Mouse (Mus musculus): ENCODE measurements around the gene Wbp1. TPM values are rescaled to one million over a fixed set of nuclear protein-coding genes. Genes with fewer than 3 reads are reported as not detected.
"Not testable (repeated sequence)": the region's sequence is repeated elsewhere in the genome, so short reads cannot be mapped to it uniquely, and the experiment has no call there.

Gene Wbp1
- polyA plus RNA-seq, 1 experiment from 2014 or later: 228 TPM

- H3K9ac ChIP-seq (replicated peaks; ENCODE audit: low read depth, low read length): peak overlapping the region; percentile 26; the same call in 1 of the 2 replicates
- H3K9me3 ChIP-seq (ENCODE audit: control insufficient read depth, low read length): no peaks in the 10 kb centered on the region
- no peak for ATAC-seq
- WGBS: 11% methylated on average over 19 of the region's 19 CpGs
- H3K4me1 ChIP-seq (replicated peaks; ENCODE audit: control insufficient read depth, insufficient read depth, low read length): peaks cover 17% of the 10 kb centered on the region
- H3K4me2 ChIP-seq (ENCODE audit: low read length): peak overlapping the region; percentile 42
- H3K27me3 ChIP-seq (replicated peaks; ENCODE audit: control insufficient read depth, insufficient read depth, low read length): peaks cover 32% of the 10 kb centered on the region
- no peaks in the 10 kb centered on the region for H3K36me3 ChIP-seq (ENCODE audit: control insufficient read depth, insufficient read depth)
- no peak overlapping the region for H3K27ac ChIP-seq (ENCODE audit: low read length)
- H3K4me3 ChIP-seq (replicated peaks; ENCODE audit: low read length): no peak overlapping the region; the same call in 1 of the 2 replicates
These were observed 40.1 kb upstream of the Wbp1 start for GRCm38 (mm10) chr6:83161442-83161841.

- not testable (repeated sequence) for H3K4me2 ChIP-seq (ENCODE audit: low read length); ATAC-seq; H3K27ac ChIP-seq (ENCODE audit: low read length); H3K9ac ChIP-seq (replicated peaks; ENCODE audit: low read depth, low read length); H3K4me3 ChIP-seq (replicated peaks; ENCODE audit: low read length); H3K36me3 ChIP-seq (ENCODE audit: control insufficient read depth, insufficient read depth); H3K9me3 ChIP-seq (ENCODE audit: control insufficient read depth, low read length)
- peaks cover 25% of the 10 kb centered on the region for H3K4me1 ChIP-seq (replicated peaks; ENCODE audit: control insufficient read depth, insufficient read depth, low read length)
- 22% methylated on average over 3 of the region's 3 CpGs for WGBS
- peaks cover 32% of the 10 kb centered on the region for H3K27me3 ChIP-seq (replicated peaks; ENCODE audit: control insufficient read depth, insufficient read depth, low read length)
These were observed 38.1 kb upstream of the Wbp1 start for GRCm38 (mm10) chr6:83159456-83159855.

- no peak within 1 kb of the TSS for H3K27ac ChIP-seq (ENCODE audit: low read length)
- peak within 1 kb of the TSS; percentile 63 for H3K4me3 ChIP-seq (replicated peaks; ENCODE audit: low read length)
- peak within 1 kb of the TSS; percentile 57 for H3K9ac ChIP-seq (replicated peaks; ENCODE audit: low read depth, low read length)
- ATAC-seq: peak; percentile 96
- WGBS: under 1% methylated on average over 32 of the region's 32 CpGs
- H3K36me3 ChIP-seq (ENCODE audit: control insufficient read depth, insufficient read depth): no peaks in the 10 kb centered on the region; the same call in 1 of the 2 replicates
- H3K9me3 ChIP-seq (ENCODE audit: control insufficient read depth, low read length): no peaks in the 10 kb centered on the region
- H3K27me3 ChIP-seq (replicated peaks; ENCODE audit: control insufficient read depth, insufficient read depth, low read length): peaks cover 13% of the 10 kb centered on the region
- peak within 1 kb of the TSS; percentile 71 for H3K4me2 ChIP-seq (ENCODE audit: low read length)
- peaks cover 12% of the 10 kb centered on the region for H3K4me1 ChIP-seq (replicated peaks; ENCODE audit: control insufficient read depth, insufficient read depth, low read length)
These were observed 34.9 kb upstream of the Wbp1 start, which contains the start of the genes Wdr54 and 1700003E16Rik for GRCm38 (mm10) chr6:83156259-83156684. TSS of gene Wdr54 (minus strand) at chr6:83156397. TSS of gene 1700003E16Rik (plus strand) at chr6:83156404.

GRCm38 (mm10) chr6:83155552-83156238, 34.3 kb upstream of the Wbp1 start:
- ATAC-seq: peak; percentile 51
- WGBS: 8% methylated on average over 23 of the region's 23 CpGs

GRCm38 (mm10) chr6:83153485-83153884, 32.1 kb upstream of the Wbp1 start:
- Histone ChIP-seq H3K9me3 (ENCODE audit: control insufficient read depth, low read length) (no peaks in the 10 kb centered on the region), H3K36me3 (ENCODE audit: control insufficient read depth, insufficient read depth) (no peaks in the 10 kb centered on the region; the same call in 1 of the 2 replicates), H3K4me1 (replicated peaks; ENCODE audit: control insufficient read depth, insufficient read depth, low read length) (peaks cover 12% of the 10 kb centered on the region), H3K4me2 (ENCODE audit: low read length) (no peak overlapping the region), H3K27me3 (replicated peaks; ENCODE audit: control insufficient read depth, insufficient read depth, low read length) (no peaks in the 10 kb centered on the region), H3K9ac (replicated peaks; ENCODE audit: low read depth, low read length) (no peak overlapping the region), H3K4me3 (replicated peaks; ENCODE audit: low read length) (no peak overlapping the region), H3K27ac (ENCODE audit: low read length) (no peak overlapping the region)
- 84% methylated on average over 5 of the region's 5 CpGs for WGBS
- ATAC-seq: no peak

More at GRCm38 (mm10) chr6:83155552-83156238, 34.3 kb upstream of the Wbp1 start:
- peaks cover 8% of the 10 kb centered on the region for H3K27me3 ChIP-seq (replicated peaks; ENCODE audit: control insufficient read depth, insufficient read depth, low read length)
- H3K27ac ChIP-seq (ENCODE audit: low read length): no peak overlapping the region
- peak overlapping the region; percentile 63 for H3K4me3 ChIP-seq (replicated peaks; ENCODE audit: low read length)
- H3K9ac ChIP-seq (replicated peaks; ENCODE audit: low read depth, low read length): peak overlapping the region; percentile 57
- H3K9me3 ChIP-seq (ENCODE audit: control insufficient read depth, low read length): no peaks in the 10 kb centered on the region
- peak overlapping the region; percentile 71 for H3K4me2 ChIP-seq (ENCODE audit: low read length)
- no peaks in the 10 kb centered on the region; the same call in 1 of the 2 replicates for H3K36me3 ChIP-seq (ENCODE audit: control insufficient read depth, insufficient read depth)
- peaks cover 12% of the 10 kb centered on the region for H3K4me1 ChIP-seq (replicated peaks; ENCODE audit: control insufficient read depth, insufficient read depth, low read length)

GRCm38 (mm10) chr6:83153038-83153437, 31.7 kb upstream of the Wbp1 start:
- H3K9ac ChIP-seq (replicated peaks; ENCODE audit: low read depth, low read length): no peak overlapping the region
- H3K36me3 ChIP-seq (ENCODE audit: control insufficient read depth, insufficient read depth): no peaks in the 10 kb centered on the region; the same call in 1 of the 2 replicates
- ATAC-seq: no peak
- H3K4me1 ChIP-seq (replicated peaks; ENCODE audit: control insufficient read depth, insufficient read depth, low read length): peaks cover 12% of the 10 kb centered on the region
- no peaks in the 10 kb centered on the region for H3K27me3 ChIP-seq (replicated peaks; ENCODE audit: control insufficient read depth, insufficient read depth, low read length)
- H3K27ac ChIP-seq (ENCODE audit: low read length): no peak overlapping the region
- 90% methylated on average over 12 of the region's 12 CpGs for WGBS
- H3K9me3 ChIP-seq (ENCODE audit: control insufficient read depth, low read length): no peaks in the 10 kb centered on the region
- no peak overlapping the region for H3K4me3 ChIP-seq (replicated peaks; ENCODE audit: low read length)
- H3K4me2 ChIP-seq (ENCODE audit: low read length): no peak overlapping the region

GRCm38 (mm10) chr6:83151721-83152120, 30.4 kb upstream of the Wbp1 start:
- Histone ChIP-seq H3K9ac (replicated peaks; ENCODE audit: low read depth, low read length) (no peak overlapping the region), H3K27me3 (replicated peaks; ENCODE audit: control insufficient read depth, insufficient read depth, low read length) (no peaks in the 10 kb centered on the region)
- WGBS: 34% methylated on average over 8 of the region's 8 CpGs

GRCm38 (mm10) chr6:83147280-83147679, 25.9 kb upstream of the Wbp1 start:
- no peak overlapping the region for H3K27ac ChIP-seq (ENCODE audit: low read length)
- H3K4me3 ChIP-seq (replicated peaks; ENCODE audit: low read length): no peak overlapping the region
- WGBS: 58% methylated on average over 7 of the region's 7 CpGs
- peaks cover 2% of the 10 kb centered on the region for H3K4me1 ChIP-seq (replicated peaks; ENCODE audit: control insufficient read depth, insufficient read depth, low read length)
- ATAC-seq: no peak
- no peak overlapping the region for H3K4me2 ChIP-seq (ENCODE audit: low read length)
- H3K9ac ChIP-seq (replicated peaks; ENCODE audit: low read depth, low read length): no peak overlapping the region
- H3K27me3 ChIP-seq (replicated peaks; ENCODE audit: control insufficient read depth, insufficient read depth, low read length): no peaks in the 10 kb centered on the region; the same call in 1 of the 2 replicates
- no peaks in the 10 kb centered on the region for H3K36me3 ChIP-seq (ENCODE audit: control insufficient read depth, insufficient read depth)
- H3K9me3 ChIP-seq (ENCODE audit: control insufficient read depth, low read length): no peaks in the 10 kb centered on the region

More at GRCm38 (mm10) chr6:83151721-83152120, 30.4 kb upstream of the Wbp1 start:
- ATAC-seq: no peak
- no peak overlapping the region for H3K27ac ChIP-seq (ENCODE audit: low read length)
- no peak overlapping the region for H3K4me3 ChIP-seq (replicated peaks; ENCODE audit: low read length)
- peaks cover 12% of the 10 kb centered on the region for H3K4me1 ChIP-seq (replicated peaks; ENCODE audit: control insufficient read depth, insufficient read depth, low read length)
- no peaks in the 10 kb centered on the region; the same call in 1 of the 2 replicates for H3K36me3 ChIP-seq (ENCODE audit: control insufficient read depth, insufficient read depth)
- H3K9me3 ChIP-seq (ENCODE audit: control insufficient read depth, low read length): no peaks in the 10 kb centered on the region
- H3K4me2 ChIP-seq (ENCODE audit: low read length): no peak overlapping the region

GRCm38 (mm10) chr6:83145805-83146204, 24.4 kb upstream of the Wbp1 start:
- no peaks in the 10 kb centered on the region for H3K36me3 ChIP-seq (ENCODE audit: control insufficient read depth, insufficient read depth)
- no peaks in the 10 kb centered on the region for H3K9me3 ChIP-seq (ENCODE audit: control insufficient read depth, low read length)
- no peaks in the 10 kb centered on the region; the same call in 1 of the 2 replicates for H3K27me3 ChIP-seq (replicated peaks; ENCODE audit: control insufficient read depth, insufficient read depth, low read length)
- WGBS: 79% methylated on average over 9 of the region's 9 CpGs
- no peak overlapping the region for H3K4me2 ChIP-seq (ENCODE audit: low read length)
- no peak overlapping the region for H3K27ac ChIP-seq (ENCODE audit: low read length)
- H3K4me1 ChIP-seq (replicated peaks; ENCODE audit: control insufficient read depth, insufficient read depth, low read length): peaks cover 8% of the 10 kb centered on the region
- H3K4me3 ChIP-seq (replicated peaks; ENCODE audit: low read length): no peak overlapping the region
- no peak for ATAC-seq
- no peak overlapping the region for H3K9ac ChIP-seq (replicated peaks; ENCODE audit: low read depth, low read length)
